Mouse (Mus musculus) heart, adult 2 months (tissue): ENCODE measurements around the gene Olfr1358. TPM values are rescaled to one million over a fixed set of nuclear protein-coding genes. Genes with fewer than 3 reads are reported as not detected.

ENCODE experiments used
- DNase-seq, 2 experiments: peaks; one replicate each; pipeline ENCODE4 v3.0.0; 2021
- H3K27ac ChIP-seq: fragments of 200-600 bp; 2 replicates; pipeline ENCODE4 v1.8.1; 2022
- H3K27me3 ChIP-seq: fragments of 200-500 bp; 2 replicates; pipeline ENCODE4 v1.6.1; 2012; ENCODE audit warnings: mild to moderate bottlenecking, low read length, inconsistent platforms, mixed read lengths; ENCODE audit not compliant: control insufficient read depth, insufficient read depth
- H3K36me3 ChIP-seq: fragments of 200-500 bp; 2 replicates; pipeline ENCODE4 v1.6.1; 2012; ENCODE audit warnings: low read length, inconsistent platforms; ENCODE audit not compliant: control insufficient read depth, insufficient read depth
- H3K4me1 ChIP-seq: fragments of 200-500 bp; 2 replicates; pipeline ENCODE4 v1.6.1; 2011; ENCODE audit warnings: low read length; ENCODE audit not compliant: control insufficient read depth, insufficient read depth
- H3K4me3 ChIP-seq: fragments of 200-600 bp; 2 replicates; pipeline ENCODE4 v1.8.1; 2022
- H3K79me2 ChIP-seq: fragments of 200-500 bp; replicated peaks from 2 replicates; pipeline ENCODE4 v1.6.1; 2012; ENCODE audit warnings: mild to moderate bottlenecking, inconsistent platforms, low read length, moderate library complexity, mixed read lengths; ENCODE audit not compliant: control insufficient read depth, insufficient read depth
- H3K9ac ChIP-seq: fragments of 200-500 bp; 2 replicates; pipeline ENCODE4 v1.6.1; 2012; ENCODE audit warnings: low read depth, mild to moderate bottlenecking, control low read depth, inconsistent platforms, low read length, mixed read lengths
- CTCF ChIP-seq: fragments of 200-600 bp; IDR thresholded peaks from 2 replicates; pipeline ENCODE4 v1.8.1; 2022; ENCODE audit warnings: antibody characterized with exemption, mild to moderate bottlenecking, moderate library complexity
- EP300 ChIP-seq: fragments of 200-500 bp; IDR thresholded peaks from 2 replicates; pipeline ENCODE4 v1.6.1; 2011; ENCODE audit warnings: low read depth, low read length, control low read depth; ENCODE audit not compliant: insufficient read depth
- POLR2A ChIP-seq: fragments of 200-500 bp; IDR thresholded peaks from 2 replicates; pipeline ENCODE4 v1.6.1; 2011; ENCODE audit warnings: mild to moderate bottlenecking, low read depth, low read length, control low read depth; ENCODE audit not compliant: insufficient read depth
- WGBS: fragments of 180-500 bp; shearing (Covaris S2); methylation state at CpG from one replicate; pipeline ENCODE4 v1.1.7; 2018; 5-methylcytosine and 5-hydroxymethylcytosine counted together
- intact Hi-C: fragments of 180-260 bp; cut with DNase I; formaldehyde crosslinking; loops from one replicate; pipeline ENCODE4 v1.15.1; 2025
- microRNA-seq, 2 experiments: library from miRNA; unstranded; fragments of <30 nt; microRNA quantifications; one replicate each; pipeline ENCODE4 v1.2.0; 2021
- polyA plus RNA-seq: library from polyadenylated mRNA; depleted of rRNA; stranded (reverse); fragments of >200 nt; gene quantifications from 2 replicates; pipeline ENCODE4 v1.2.3, GENCODE M21; 2012; rRNA removed
- total RNA-seq, 2 experiments: library from RNA; stranded (reverse); gene quantifications; 2 replicates each; pipeline ENCODE4 v1.2.3; 2021

Gene Olfr1358
- total and polyA plus RNA-seq, 3 experiments, result not detected

GRCm38 (mm10) chr10:78565070-78565469 lies 47.8 kb downstream of the Olfr1358 start:
- intact Hi-C loops, result no loop called here
- 56% methylated on average over 1 of the region's 1 CpGs for WGBS

GRCm38 (mm10) chr10:78569191-78569590 lies 52.0 kb downstream of the Olfr1358 start:
- H3K9ac ChIP-seq, result no peak overlapping the region
- intact Hi-C loops, result no loop called here
- H3K27me3 ChIP-seq, result no peaks in the 10 kb centered on the region
- no peak overlapping the region for H3K4me3 ChIP-seq
- H3K79me2 ChIP-seq, result no peaks in the 10 kb centered on the region
- H3K36me3 ChIP-seq, result no peaks in the 10 kb centered on the region
- no peak for DNase-seq
- H3K27ac ChIP-seq, result no peak overlapping the region
- 63% methylated on average over 3 of the region's 3 CpGs for WGBS
- TF ChIP-seq POLR2A (no peak), CTCF (no peak), EP300 (no peak)
- no peaks in the 10 kb centered on the region for H3K4me1 ChIP-seq

More at GRCm38 (mm10) chr10:78565070-78565469, 47.8 kb downstream of the Olfr1358 start:
- Histone ChIP-seq H3K4me1 (no peaks in the 10 kb centered on the region), H3K36me3 (no peaks in the 10 kb centered on the region), H3K4me3 (no peak overlapping the region), H3K9ac (no peak overlapping the region), H3K27me3 (no peaks in the 10 kb centered on the region), H3K79me2 (no peaks in the 10 kb centered on the region), H3K27ac (no peak overlapping the region)
- TF ChIP-seq CTCF (no peak), POLR2A (no peak), EP300 (no peak)
- no peak for DNase-seq

DNA sequence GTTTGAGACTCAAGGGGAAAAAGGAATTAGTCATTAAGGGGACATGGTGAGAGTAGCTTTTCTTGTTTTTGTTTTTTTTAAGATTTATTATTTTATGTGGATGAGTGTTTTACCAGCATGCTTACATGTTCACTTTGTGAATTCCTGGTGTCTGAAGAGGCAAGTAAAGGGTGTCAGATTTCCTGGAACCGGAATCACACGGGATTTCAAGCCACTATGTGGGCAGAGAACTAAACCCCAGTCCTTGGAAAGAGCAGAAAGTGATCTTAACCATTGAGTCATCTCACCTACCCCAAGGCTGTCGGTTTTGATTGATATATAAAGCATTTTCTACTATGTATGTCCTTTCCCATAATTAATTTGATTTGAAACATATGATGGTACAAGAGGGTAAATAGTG lies 52.5 kb downstream of the Olfr1358 start:
- DNase-seq, result no peak
- intact Hi-C loops, result loop anchor here (10.0 kb wide), 1 partner anchor 145 kb away; the partner anchor contains the start of gene Cstb
- Histone ChIP-seq H3K79me2 (no peaks in the 10 kb centered on the region), H3K27ac (no peak overlapping the region), H3K9ac (no peak overlapping the region), H3K36me3 (no peaks in the 10 kb centered on the region), H3K27me3 (no peaks in the 10 kb centered on the region), H3K4me3 (no peak overlapping the region), H3K4me1 (no peaks in the 10 kb centered on the region)
- TF ChIP-seq CTCF (no peak), EP300 (no peak), POLR2A (no peak)
- whole genome bisulfite sequencing, result 50% methylated on average over 3 of the region's 3 CpGs

Small RNA genes within 50 kb of the gene (microRNA-seq; reads per million reads assigned to microRNA genes)
- 0 reads per million in 2 experiments for gene Gm27541

Other genes starting within 250 kb of the Olfr1358 start
- gene Agpat3, start 164.9 kb upstream of the Olfr1358 start, total RNA-seq, result 100 to 1,000 TPM; 209 to 232 TPM
- 286 and 366 TPM in 2 replicates for gene Agpat3, start 164.9 kb upstream of the Olfr1358 start, polyA plus RNA-seq
- gene Rrp1, start 104.4 kb upstream of the Olfr1358 start, total RNA-seq, result 10 to 100 TPM; 88.8 to 94.4 TPM
- gene Rrp1, start 104.4 kb upstream of the Olfr1358 start, polyA plus RNA-seq, result 51.3 and 91.5 TPM in 2 replicates
- 10 to 100 TPM; 23.0 to 25.1 TPM for gene Cstb, start 91.8 kb upstream of the Olfr1358 start, total RNA-seq
- gene Cstb, start 91.8 kb upstream of the Olfr1358 start, polyA plus RNA-seq, result 21.4 and 25.2 TPM in 2 replicates
- 10 to 100 TPM; 12.1 to 12.4 TPM for gene Pdxk, start 52.5 kb upstream of the Olfr1358 start, total RNA-seq
- 10.1 and 14.2 TPM in 2 replicates for gene Pdxk, start 52.5 kb upstream of the Olfr1358 start, polyA plus RNA-seq
- 10 to 100 TPM; 35.4 to 48.4 TPM for gene Ilvbl, start 56.9 kb downstream of the Olfr1358 start, total RNA-seq
- gene Ilvbl, start 56.9 kb downstream of the Olfr1358 start, polyA plus RNA-seq, result 39.9 and 49.3 TPM in 2 replicates
- 10 to 100 TPM; 12.3 TPM for gene Syde1, start 74.5 kb downstream of the Olfr1358 start, total RNA-seq
- 17.4 and 20.9 TPM in 2 replicates for gene Syde1, start 74.5 kb downstream of the Olfr1358 start, polyA plus RNA-seq
- gene Olfr1357, start 100.6 kb downstream of the Olfr1358 start, total RNA-seq, result not detected
- not detected in 2 replicates for gene Olfr1357, start 100.6 kb downstream of the Olfr1358 start, polyA plus RNA-seq
- gene Casp14, start 200.9 kb downstream of the Olfr1358 start, total RNA-seq, result not detected
- gene Casp14, start 200.9 kb downstream of the Olfr1358 start, polyA plus RNA-seq, result not detected in 2 replicates
- gene Ccdc105, start 235.6 kb downstream of the Olfr1358 start, total RNA-seq, result not detected
- gene Ccdc105, start 235.6 kb downstream of the Olfr1358 start, polyA plus RNA-seq, result not detected in 2 replicates